Mouse (Mus musculus) mouse trophoblast stem cell (cell line): ENCODE results near the gene Aqp2.

Experiments used
- in situ Hi-C, 2 experiments: fragments of 300-500 bp; cut with MseI, MboI; formaldehyde crosslinking; loops; 2 replicates in 1 of 2; 3 replicates in 1 of 2; pipeline ENCODE4 v1.15.1; 2025

Gene Aqp2

DNA sequence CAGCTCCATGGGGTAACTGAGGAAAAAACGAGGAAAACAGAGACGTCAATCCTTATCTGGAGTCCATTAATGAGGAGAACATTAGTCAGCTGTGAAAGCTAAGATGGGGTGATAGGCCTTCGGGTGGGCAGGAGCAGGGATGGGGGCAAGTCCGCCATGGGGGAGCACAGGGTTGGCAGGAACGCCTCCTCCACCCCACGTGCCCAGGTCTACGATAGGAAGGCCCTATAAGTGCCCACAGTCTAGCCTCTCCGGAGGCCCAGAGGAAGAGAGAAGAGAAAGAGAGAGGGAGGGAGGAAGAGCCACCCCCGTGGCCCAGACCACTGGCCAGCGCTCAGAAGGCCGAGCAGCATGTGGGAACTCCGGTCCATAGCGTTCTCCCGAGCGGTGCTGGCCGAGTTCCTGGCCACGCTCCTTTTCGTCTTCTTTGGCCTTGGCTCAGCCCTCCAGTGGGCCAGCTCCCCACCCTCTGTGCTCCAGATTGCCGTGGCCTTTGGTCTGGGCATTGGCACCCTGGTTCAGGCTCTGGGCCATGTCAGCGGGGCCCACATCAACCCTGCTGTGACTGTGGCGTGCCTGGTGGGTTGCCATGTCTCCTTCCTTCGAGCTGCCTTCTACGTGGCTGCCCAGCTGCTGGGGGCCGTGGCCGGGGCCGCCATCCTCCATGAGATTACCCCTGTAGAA, at the start of gene Aqp2:
Gene Aqp2, plus strand, starts transcription at position 254 of the 684 bp plus-strand sequence.
- in situ Hi-C loops = no loop called here

DNA sequence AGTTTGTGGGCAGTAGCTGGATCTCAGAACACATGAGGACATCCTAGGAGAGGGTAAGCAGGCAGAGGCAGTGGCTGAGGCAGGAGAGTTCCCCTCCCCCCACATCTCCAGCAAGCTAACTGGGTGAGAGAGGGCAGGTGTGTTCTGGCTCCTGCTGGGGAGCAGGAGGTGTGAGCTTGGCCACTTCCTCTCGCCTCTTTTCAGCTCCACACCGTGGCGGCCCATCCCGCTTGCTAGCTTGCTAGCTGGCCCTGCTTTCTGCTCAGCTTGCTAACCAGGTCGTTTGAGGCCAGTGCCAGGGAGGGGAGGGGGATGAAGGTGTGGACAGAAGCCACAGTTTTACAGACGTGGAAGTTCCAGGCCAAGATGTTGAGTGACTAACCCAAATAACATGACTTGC, 47.7 kb upstream of the Aqp2 start:
- in situ Hi-C loops = no loop called here

DNA sequence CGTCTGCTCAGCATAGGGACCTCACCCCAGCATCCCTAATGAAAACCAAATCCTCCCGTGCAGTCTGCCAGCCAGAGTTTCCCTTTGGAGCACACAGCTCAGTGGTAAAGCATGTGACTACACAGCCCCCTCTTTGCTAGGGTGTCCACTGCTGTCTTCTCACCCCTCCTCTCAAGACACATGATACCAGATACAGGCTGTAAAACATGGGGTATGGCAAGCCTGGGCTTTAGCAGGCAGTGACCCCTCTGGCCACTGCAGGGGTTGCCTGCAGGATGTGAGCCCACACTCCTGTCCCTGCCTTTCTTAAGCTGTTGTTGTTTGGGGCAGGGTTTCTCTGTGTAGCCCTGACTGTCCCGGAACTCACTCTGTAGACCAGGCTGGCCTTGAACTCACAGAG, 46.8 kb upstream of the Aqp2 start:
- in situ Hi-C loops = no loop called here

DNA sequence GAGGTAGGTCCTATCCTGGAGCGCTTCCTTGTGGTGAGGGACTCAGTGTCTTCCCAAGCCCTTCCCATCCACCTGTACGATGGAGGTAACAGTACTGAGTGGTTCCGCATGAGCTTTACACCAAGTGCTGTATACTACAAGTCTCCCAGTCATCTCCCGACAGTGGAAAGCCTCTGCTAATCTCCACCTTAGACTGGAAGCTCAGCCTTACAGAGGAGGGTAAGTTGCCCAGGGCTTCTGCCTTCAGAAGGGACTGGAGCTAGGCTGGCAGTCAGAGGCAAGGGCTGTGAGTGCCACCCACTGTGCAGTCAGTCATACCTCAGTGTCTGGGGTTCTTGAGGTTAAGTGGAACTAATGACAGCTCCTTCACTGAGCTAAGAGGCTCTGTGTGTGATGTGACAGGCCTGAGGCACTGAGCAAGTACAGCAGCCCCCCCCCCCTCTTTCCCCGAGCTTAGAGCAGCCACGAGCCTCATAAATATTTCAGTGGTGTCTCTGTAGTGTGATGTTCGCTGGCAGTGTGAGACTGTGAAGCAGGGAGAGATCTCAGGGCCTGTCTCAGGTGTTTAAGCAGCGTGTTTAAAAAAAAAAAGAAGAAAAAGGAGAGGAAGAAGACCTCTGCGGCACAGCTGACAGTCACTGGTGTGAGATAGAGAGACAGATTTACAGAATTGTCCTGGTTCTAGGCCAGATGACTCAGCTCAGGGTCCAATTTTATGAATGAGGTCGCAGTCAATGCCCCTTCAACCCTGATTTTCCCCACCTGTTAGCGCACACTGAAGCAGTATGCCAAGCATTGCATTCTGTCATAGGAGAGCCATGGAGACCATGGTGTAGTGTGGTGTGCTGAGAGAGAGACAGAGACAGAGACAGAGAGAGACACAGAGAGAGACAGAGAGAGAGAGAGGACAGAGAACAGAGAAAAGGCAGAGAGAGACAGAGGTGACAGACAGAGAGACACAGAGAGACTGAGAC, 41.7 kb upstream of the Aqp2 start:
- in situ Hi-C loops = no loop called here

DNA sequence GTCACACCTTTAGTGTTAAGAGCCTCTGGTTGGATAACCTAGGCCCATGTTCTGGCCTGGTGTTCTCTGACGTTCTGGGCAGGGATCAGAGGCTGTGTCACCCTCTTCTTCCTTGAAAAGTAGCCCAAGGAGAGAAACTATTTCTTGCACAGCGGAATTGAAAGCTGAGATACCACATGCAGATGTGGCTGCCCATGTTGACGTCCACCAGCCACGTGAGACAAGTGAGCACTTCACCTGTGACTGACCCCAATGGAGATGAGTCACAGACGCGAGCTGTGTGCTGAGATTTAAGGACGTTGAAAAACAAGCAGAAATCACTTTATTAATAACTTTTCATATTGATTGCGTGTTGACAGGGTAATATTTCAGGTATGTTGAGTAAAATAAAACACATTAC, 39.0 kb upstream of the Aqp2 start:
- in situ Hi-C loops = no loop called here

DNA sequence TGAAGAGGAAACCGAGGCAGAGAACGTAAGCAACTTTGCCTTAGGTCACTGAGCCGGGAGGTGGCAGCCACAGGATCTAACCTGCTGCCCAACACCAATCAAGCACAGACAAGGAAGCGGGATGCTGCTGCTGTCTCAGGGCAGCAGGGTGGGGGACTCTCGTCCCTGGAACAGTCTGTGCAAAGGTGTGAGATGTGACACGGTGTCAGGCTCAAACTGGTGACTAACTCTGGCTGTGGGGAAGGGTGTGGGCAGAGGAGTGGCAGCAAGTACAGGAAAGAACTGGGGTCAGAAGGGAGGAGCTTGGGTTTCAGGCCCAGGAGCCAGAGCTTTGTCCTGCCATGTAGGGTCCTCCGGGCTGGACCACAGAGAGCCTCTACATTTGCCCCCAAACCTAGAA, 34.8 kb upstream of the Aqp2 start:
- in situ Hi-C loops = no loop called here

DNA sequence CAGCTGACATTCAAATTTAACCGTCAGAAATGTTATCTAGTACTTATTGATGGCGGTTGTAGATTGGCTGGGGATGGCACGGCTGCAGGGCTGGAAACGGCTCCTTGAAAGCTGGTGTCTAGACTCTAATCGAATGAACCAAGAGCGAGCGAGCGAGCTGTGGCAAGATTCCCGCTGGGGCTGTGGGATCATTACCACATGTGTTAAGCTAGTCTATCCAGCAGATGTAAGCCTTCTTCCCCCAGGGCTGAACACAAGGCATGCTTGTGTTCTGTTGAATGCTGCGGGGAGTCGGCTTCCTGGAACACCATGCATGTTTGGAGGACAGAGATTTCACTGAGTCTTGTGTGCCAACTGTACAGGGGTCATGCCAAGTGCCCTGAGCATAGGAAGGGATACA, 32.3 kb upstream of the Aqp2 start:
- in situ Hi-C loops = no loop called here

DNA sequence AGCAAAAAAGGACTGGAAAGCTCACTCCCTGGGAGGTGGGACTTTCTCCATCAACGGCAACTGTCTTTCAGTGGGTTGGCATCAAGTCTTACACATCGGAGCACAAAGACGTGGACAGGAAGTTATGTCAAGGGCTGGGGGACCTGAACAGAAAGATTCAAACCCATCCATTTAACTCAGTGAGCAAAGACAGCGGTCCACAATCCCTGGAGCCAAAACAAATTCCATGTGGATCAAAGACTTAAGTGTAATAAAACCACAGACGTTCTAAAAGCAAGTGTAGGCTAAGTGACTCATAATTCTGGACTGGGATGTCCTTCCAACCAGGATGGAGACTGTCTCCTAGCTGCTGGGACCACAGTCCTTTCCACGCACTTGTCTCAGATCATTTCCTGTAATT, 31.1 kb upstream of the Aqp2 start:
- in situ Hi-C loops = no loop called here

DNA sequence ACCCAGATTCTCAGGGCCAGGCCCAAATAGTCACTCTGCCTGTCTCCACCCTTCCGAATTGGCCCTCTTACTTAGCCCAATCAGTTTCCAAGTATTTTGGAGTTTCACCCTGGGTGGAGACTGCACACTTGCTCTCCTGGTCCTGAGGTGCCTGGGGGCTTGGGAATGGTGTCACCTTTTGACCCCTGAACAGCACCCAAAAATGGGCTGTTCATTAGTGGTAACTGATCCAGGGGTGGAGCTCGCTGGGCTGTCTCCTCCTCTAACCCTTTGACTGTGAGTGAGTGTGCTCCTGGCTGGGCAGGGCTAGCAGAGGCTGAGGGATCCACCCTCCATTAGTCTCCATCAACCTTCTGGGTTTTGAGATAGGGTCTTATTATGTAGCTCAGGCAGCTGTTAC, 29.0 kb upstream of the Aqp2 start:
- in situ Hi-C loops = no loop called here

DNA sequence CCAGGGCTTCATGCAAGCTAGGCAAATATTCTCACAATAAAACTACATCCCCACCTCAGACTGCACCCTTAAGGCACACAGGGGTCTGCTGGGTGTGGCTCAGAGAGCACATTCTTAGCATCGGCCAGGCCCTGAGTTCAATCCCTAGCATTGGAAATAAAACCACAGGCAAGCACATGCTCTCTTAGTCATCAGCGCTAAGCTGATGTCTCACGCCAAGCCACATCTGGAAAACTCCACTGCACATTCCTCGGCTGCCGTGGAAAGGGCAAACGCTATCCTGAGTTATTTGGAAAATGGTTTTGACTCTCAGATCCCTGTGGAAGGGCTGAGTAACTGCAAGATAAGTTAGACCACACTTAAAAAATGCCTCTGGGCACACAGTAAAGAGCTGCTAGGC, 25.1 kb upstream of the Aqp2 start:
- in situ Hi-C loops = no loop called here

DNA sequence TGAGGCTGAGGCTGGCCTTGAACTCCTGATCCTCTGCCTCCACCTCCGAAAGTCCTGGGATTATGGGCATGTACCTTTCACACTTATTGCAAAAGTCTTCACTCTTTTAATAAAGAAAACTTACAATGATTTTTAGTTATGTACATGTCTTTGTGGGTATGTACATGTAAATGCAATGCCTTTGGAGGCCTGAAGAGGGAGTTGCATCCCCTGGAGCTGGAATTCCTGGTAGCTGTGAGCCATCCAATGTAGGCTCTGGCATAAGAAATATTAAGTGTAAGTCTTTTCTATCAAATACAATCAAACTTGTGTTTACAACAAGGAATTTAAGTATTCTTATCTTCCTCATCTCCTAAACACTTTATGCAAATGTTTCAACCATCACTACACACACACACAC, 19.9 kb upstream of the Aqp2 start:
- in situ Hi-C loops = no loop called here

DNA sequence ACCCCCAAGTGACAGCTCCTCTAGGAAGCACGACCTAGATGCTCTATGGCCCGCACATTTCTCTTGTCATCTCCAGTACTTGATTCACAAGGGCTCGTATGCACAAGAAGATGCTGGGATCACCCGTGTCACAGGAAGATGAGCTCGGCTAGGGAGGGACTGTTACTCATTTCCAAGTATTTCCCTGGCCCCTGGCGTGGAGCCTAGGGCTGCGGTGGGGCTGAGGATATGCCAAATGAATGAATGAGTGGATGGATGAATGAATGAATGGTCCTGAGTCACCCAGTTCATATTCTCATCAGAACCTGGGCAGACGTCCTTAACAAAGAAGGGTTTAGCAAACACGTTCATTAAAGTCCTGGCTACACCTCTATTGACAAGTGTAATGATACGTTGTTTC, 18.6 kb upstream of the Aqp2 start:
- in situ Hi-C loops = no loop called here

DNA sequence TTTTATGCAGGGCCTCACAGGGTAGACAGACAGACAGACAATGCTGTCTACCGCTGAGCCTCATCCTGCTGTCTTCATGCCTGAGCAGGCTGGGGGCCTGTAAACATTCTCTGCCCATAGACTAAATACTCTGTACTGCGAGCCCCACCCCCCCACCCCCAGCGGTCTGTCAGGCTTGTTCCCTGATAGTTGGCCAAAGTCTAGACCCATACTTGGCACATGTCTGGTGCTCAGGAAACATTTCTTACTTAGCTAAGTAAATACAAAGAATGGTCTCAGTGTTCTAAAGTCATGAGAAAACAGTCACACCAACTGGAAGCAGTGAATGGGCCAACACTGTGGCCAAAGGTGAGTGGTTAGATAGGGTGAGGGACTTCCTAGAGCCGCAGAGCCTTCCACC, 11.5 kb upstream of the Aqp2 start:
- in situ Hi-C loops = no loop called here

DNA sequence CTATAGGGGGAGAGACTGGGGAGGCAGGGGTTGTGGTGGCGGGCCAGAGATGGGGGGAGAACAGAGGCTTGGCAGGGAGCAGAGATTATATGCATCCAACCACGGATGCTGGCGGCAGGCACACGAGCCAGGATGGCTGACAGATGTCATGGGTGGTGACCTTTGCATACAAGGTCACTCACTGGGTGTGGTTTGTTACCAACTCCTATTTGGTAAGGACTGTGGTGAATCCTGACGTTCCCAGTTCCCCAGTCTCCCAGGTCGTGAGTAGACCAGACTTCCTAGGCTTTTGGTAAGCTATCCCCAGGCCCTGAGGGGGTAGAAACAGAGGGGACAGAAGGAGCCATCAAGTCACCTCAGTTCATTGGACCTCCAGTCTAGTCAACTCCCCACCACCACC, 10.2 kb upstream of the Aqp2 start:
- in situ Hi-C loops = no loop called here

DNA sequence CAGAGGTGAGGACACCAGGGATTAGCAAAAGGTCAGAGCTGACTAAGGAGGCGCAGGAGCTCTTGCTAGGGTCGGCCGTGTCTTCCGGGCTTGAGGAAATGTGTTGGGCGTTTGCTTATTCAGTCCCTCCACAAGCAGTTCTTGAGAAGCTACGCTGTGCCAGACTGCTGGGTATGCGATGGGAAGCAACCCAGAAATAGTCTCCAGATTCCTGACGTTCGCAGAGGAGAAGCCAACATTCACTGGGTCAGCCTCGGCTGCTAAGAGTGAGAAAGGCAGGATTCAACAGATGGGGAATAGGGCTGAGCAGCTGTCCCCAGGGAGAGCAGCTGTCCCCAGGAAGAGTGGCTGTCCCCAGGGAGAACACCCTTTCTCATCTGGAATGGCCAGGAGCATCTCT, 9.7 kb upstream of the Aqp2 start:
- in situ Hi-C loops = no loop called here

DNA sequence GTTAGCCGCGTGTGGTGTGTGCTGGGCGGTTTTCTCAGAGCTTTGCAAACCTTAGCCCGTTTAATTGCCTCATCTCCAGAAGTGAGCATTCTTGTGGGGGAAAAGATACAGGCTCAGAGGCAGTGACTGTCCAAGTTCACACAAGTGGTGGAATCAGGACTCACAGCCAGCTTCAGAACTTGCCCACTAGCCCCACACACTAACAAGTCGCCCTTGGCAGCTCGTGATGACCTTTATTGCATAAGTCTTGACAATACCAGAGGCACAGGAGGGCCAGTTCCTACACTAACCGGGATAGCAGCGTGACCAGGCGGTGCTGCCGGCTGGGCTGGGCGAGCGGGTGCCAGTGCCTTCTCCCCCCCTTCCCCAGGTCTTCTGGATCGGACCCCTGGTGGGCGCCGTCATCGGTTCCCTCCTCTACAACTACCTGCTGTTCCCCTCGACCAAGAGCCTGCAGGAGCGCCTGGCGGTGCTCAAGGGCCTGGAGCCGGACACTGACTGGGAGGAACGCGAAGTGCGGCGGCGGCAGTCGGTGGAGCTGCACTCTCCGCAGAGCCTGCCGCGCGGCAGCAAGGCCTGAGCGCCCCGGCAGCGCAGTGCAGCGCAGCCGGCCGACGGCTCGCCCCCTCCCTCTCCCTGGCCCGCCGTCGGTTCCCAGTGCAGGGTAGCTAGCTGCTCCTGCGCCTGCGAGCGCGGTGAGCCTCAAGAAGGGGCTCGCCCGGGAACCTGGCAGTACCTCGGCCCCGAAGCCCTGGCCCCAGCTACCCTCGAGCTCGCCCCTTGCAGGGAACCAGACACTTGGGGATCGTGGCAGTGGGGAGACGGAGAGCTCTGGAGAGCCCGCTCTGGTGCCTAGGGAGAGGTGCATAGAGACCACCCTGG, 4.8 kb downstream of the Aqp2 start:
- in situ Hi-C loops = no loop called here

DNA sequence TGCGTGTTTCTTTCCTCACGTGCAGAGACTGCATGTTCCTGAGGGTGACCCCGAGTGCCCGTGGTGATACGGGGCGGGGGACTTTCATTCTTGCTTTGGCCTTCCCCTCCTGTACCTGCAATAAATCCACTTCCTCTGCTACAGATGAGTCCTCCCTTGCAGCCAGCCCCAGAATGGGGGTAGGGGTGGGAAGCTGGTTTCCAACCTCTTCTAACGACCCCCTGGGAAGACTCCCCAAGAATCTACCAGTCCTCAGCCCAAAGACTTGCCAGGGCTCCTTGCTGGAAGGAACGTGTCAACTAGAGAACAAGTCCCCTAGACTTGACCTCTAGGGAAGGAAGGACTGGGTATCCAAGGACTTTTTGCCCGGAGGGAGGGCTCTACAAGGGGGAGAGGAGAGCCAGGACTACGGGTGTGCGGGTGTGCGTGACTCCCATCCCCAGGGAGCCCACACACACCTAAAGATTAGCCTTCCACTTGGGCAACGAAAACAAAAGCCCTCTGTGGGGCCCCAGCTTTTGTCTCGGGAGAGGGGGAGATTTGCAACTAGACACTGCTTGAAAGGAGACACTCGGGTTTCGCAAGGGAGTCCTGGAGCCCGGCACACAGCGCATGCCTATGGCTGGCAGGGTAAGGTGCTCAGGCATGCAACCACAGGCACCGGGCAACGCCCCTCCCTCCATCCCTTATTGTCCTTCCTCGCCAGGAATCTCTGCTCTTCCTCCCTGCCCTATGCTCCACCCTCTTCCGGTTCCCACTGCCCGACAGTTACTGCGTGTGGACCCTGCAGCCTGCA, 5.8 kb downstream of the Aqp2 start:
- in situ Hi-C loops = loop anchor here in 1 of 2 experiments (5.0 kb wide), 1 partner anchor 82 kb away; no protein-coding TSS in a partner anchor

DNA sequence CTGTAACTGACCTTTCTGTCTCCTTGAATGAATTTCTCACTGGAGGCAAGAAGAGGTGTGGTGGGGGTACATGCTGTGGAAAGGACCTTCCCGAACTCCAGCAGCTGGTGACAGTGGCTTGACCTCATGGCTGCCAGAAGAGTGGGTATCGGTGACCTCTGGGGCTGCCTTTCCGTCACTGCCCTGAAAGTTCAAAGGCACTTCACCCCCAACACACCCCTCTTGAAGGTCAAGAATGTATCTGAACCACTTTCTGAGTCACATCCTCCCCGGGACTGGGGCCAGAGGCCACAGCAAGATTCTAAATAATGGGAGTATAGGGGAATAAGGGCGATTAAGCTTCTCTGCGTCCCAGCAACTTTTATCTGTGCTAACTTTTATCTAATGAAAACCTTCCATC, 6.9 kb downstream of the Aqp2 start:
- in situ Hi-C loops = loop anchor here in 1 of 2 experiments (5.0 kb wide), 1 partner anchor 83 kb away; no protein-coding TSS in a partner anchor

DNA sequence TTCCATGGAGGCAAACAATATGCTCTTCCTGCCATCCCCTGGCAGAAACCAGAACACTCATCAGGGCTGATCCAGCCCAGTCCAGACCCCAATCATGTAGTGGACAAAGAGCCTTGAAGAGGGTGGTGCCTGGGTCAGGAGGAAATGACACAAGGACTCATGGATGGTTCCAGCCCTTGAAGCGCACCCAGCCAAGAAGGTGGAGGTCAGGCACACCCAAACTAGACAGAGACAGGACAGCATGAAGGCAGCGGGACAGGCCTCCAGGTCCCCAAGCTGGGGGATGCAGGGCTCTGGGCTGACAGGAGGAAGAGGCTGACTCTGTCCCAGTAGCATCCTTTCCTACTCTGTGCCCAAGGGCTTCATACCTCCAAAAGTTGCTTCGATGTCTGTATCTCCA, 7.7 kb downstream of the Aqp2 start:
- in situ Hi-C loops = loop anchor here in 1 of 2 experiments (5.0 kb wide), 1 partner anchor 84 kb away; no protein-coding TSS in a partner anchor

DNA sequence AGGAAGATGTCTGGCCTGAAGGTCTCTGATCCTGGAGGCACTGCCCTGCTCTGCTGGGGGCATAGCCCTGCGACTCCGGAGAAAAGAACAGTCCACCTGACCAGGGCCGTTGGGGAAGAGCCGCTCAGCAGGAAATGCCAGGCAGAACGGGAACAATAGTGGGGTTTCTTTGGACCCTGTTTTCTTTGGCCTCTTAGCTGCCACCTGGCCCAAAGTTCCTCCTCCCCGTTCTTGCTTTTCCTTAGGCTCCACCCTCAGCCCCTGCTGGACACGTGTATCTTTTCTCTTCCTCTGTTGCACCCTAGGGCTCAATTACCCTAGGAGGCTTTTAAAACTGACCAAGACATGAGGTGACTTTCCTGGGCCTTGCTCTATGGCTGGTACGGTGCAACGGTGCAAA, 10.4 kb downstream of the Aqp2 start:
- in situ Hi-C loops = loop anchor here in 1 of 2 experiments (5.0 kb wide), 1 partner anchor 87 kb away; no protein-coding TSS in a partner anchor

DNA sequence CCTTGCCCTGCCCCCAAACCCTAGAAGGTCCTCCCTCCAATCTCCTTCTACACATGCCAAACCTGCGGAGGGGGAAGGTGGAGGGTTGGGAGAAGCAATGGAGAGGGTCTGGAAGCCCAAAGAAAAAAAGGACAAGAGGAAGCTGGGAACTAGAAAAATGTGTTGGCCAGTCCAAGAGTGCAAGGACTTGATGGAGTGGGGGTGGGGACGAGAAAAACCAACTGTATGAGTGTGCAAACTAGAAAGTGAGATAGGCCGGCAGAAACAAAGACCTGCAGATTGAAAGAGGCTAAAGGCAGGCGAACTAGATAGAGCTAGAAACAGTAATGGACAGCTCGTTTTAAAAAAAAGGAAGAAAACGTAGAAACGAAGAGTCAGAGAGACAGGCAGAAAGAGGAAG, 10.8 kb downstream of the Aqp2 start:
- in situ Hi-C loops = loop anchor here (5.0 kb wide), 3 partner anchors 78 to 92 kb away; no protein-coding TSS in a partner anchor
